Mouse (Mus musculus): Measurements from ENCODE around the gene Ptprg. TPM values are rescaled to one million over a fixed set of nuclear protein-coding genes. Genes with fewer than 3 reads are reported as not detected.

Gene Ptprg
- polyA plus RNA-seq, 1 experiment from 2014 or later: 15.8 TPM

- ATAC-seq (ENCODE audit: insufficient number of reproducible peaks, insufficient read depth, low FRiP score, low read depth): no peak
- Histone ChIP-seq H3K4me3 (ENCODE audit: control insufficient read depth in 1 of 2, insufficient read depth in 1 of 2, low read depth in 1 of 2, low read length in 2 of 2) (no peak overlapping the region), H3K27me3 (ENCODE audit: control insufficient read depth, insufficient read depth, low read length) (no peaks in the 10 kb centered on the region), H3K4me1 (ENCODE audit: control insufficient read depth in 2 of 2, insufficient read depth in 2 of 2, low read length in 2 of 2) (peaks cover 9 to 12% of the 10 kb centered on the region in 2 experiments), H3K4me2 (ENCODE audit: low read length) (no peak overlapping the region), H3K36me3 (ENCODE audit: control insufficient read depth, insufficient read depth, low read length) (no peaks in the 10 kb centered on the region), H3K27ac (replicated peaks in 1 of 2; ENCODE audit: control insufficient read depth in 1 of 2, insufficient read depth in 1 of 2, low read depth in 2 of 2, low read length in 2 of 2) (no peak overlapping the region), H3K9ac (ENCODE audit: low read length) (no peak overlapping the region), H3K9me3 (ENCODE audit: control insufficient read depth, low read length) (no peaks in the 10 kb centered on the region)
- WGBS: 35% methylated on average over 3 of the region's 3 CpGs
These were observed 114.4 kb downstream of the Ptprg start for GRCm38 (mm10) chr14:11667762-11668161.

GRCm38 (mm10) chr14:11670847-11671246 lies 117.5 kb downstream of the Ptprg start:
- H3K4me2 ChIP-seq (ENCODE audit: low read length): no peak overlapping the region
- no peak for ATAC-seq (ENCODE audit: insufficient number of reproducible peaks, insufficient read depth, low FRiP score, low read depth)
- no peak overlapping the region for H3K4me3 ChIP-seq (ENCODE audit: control insufficient read depth in 1 of 2, insufficient read depth in 1 of 2, low read depth in 1 of 2, low read length in 2 of 2)
- peaks cover 13 to 15% of the 10 kb centered on the region in 2 experiments for H3K4me1 ChIP-seq (ENCODE audit: control insufficient read depth in 2 of 2, insufficient read depth in 2 of 2, low read length in 2 of 2)
- no peak overlapping the region for H3K27ac ChIP-seq (replicated peaks in 1 of 2; ENCODE audit: control insufficient read depth in 1 of 2, insufficient read depth in 1 of 2, low read depth in 2 of 2, low read length in 2 of 2)
- no peaks in the 10 kb centered on the region for H3K9me3 ChIP-seq (ENCODE audit: control insufficient read depth, low read length)
- H3K36me3 ChIP-seq (ENCODE audit: control insufficient read depth, insufficient read depth, low read length): no peaks in the 10 kb centered on the region
- H3K27me3 ChIP-seq (ENCODE audit: control insufficient read depth, insufficient read depth, low read length): no peaks in the 10 kb centered on the region
- H3K9ac ChIP-seq (ENCODE audit: low read length): no peak overlapping the region
- WGBS: 29% methylated on average over 6 of the region's 6 CpGs

- no peaks in the 10 kb centered on the region for H3K36me3 ChIP-seq (ENCODE audit: control insufficient read depth, insufficient read depth, low read length)
- no peaks in the 10 kb centered on the region for H3K9me3 ChIP-seq (ENCODE audit: control insufficient read depth, low read length)
- no peaks in the 10 kb centered on the region for H3K27me3 ChIP-seq (ENCODE audit: control insufficient read depth, insufficient read depth, low read length)
- no peak for ATAC-seq (ENCODE audit: insufficient number of reproducible peaks, insufficient read depth, low FRiP score, low read depth)
- H3K9ac ChIP-seq (ENCODE audit: low read length): no peak overlapping the region
- 52% methylated on average over 3 of the region's 3 CpGs for WGBS
- no peak overlapping the region for H3K4me3 ChIP-seq (ENCODE audit: control insufficient read depth in 1 of 2, insufficient read depth in 1 of 2, low read depth in 1 of 2, low read length in 2 of 2)
- peaks cover 11 to 18% of the 10 kb centered on the region in 2 experiments for H3K4me1 ChIP-seq (ENCODE audit: control insufficient read depth in 2 of 2, insufficient read depth in 2 of 2, low read length in 2 of 2)
- 0 out of 4 replicates have a peak overlapping the region, but pooled peaks of 1 of the 2 experiments have one; percentile 6 for H3K27ac ChIP-seq (replicated peaks in 1 of 2; ENCODE audit: control insufficient read depth in 1 of 2, insufficient read depth in 1 of 2, low read depth in 2 of 2, low read length in 2 of 2)
- H3K4me2 ChIP-seq (ENCODE audit: low read length): no peak overlapping the region
These were observed 119.7 kb downstream of the Ptprg start for GRCm38 (mm10) chr14:11672981-11673547.

- 41% methylated on average over 4 of the region's 4 CpGs for WGBS
- no peak for ATAC-seq (ENCODE audit: insufficient number of reproducible peaks, insufficient read depth, low FRiP score, low read depth)
- H3K4me2 ChIP-seq (ENCODE audit: low read length): no peak overlapping the region
- no peaks in the 10 kb centered on the region for H3K36me3 ChIP-seq (ENCODE audit: control insufficient read depth, insufficient read depth, low read length)
- H3K4me3 ChIP-seq (ENCODE audit: control insufficient read depth in 1 of 2, insufficient read depth in 1 of 2, low read depth in 1 of 2, low read length in 2 of 2): no peak overlapping the region
- no peak overlapping the region for H3K9ac ChIP-seq (ENCODE audit: low read length)
- no peaks in the 10 kb centered on the region for H3K27me3 ChIP-seq (ENCODE audit: control insufficient read depth, insufficient read depth, low read length)
- peaks cover 13 to 43% of the 10 kb centered on the region in 2 experiments for H3K4me1 ChIP-seq (ENCODE audit: control insufficient read depth in 2 of 2, insufficient read depth in 2 of 2, low read length in 2 of 2)
- no peak overlapping the region for H3K27ac ChIP-seq (replicated peaks in 1 of 2; ENCODE audit: control insufficient read depth in 1 of 2, insufficient read depth in 1 of 2, low read depth in 2 of 2, low read length in 2 of 2)
- H3K9me3 ChIP-seq (ENCODE audit: control insufficient read depth, low read length): no peaks in the 10 kb centered on the region
These were observed 124.9 kb downstream of the Ptprg start for GRCm38 (mm10) chr14:11678201-11678600.

GRCm38 (mm10) chr14:11679741-11680140 lies 126.4 kb downstream of the Ptprg start:
- Histone ChIP-seq H3K27ac (replicated peaks in 1 of 2; ENCODE audit: control insufficient read depth in 1 of 2, insufficient read depth in 1 of 2, low read depth in 2 of 2, low read length in 2 of 2) (no peak overlapping the region), H3K27me3 (ENCODE audit: control insufficient read depth, insufficient read depth, low read length) (no peaks in the 10 kb centered on the region), H3K4me3 (ENCODE audit: control insufficient read depth in 1 of 2, insufficient read depth in 1 of 2, low read depth in 1 of 2, low read length in 2 of 2) (no peak overlapping the region), H3K9ac (ENCODE audit: low read length) (no peak overlapping the region), H3K4me1 (ENCODE audit: control insufficient read depth in 2 of 2, insufficient read depth in 2 of 2, low read length in 2 of 2) (peaks cover 15 to 52% of the 10 kb centered on the region in 2 experiments), H3K4me2 (ENCODE audit: low read length) (no peak overlapping the region), H3K9me3 (ENCODE audit: control insufficient read depth, low read length) (no peaks in the 10 kb centered on the region), H3K36me3 (ENCODE audit: control insufficient read depth, insufficient read depth, low read length) (no peaks in the 10 kb centered on the region)
- 68% methylated on average over 3 of the region's 3 CpGs for WGBS
- no peak for ATAC-seq (ENCODE audit: insufficient number of reproducible peaks, insufficient read depth, low FRiP score, low read depth)

GRCm38 (mm10) chr14:11680621-11681020 lies 127.3 kb downstream of the Ptprg start:
- no peak for ATAC-seq (ENCODE audit: insufficient number of reproducible peaks, insufficient read depth, low FRiP score, low read depth)
- H3K4me1 ChIP-seq (ENCODE audit: control insufficient read depth in 2 of 2, insufficient read depth in 2 of 2, low read length in 2 of 2): peaks cover 15 to 52% of the 10 kb centered on the region in 2 experiments
- no peak overlapping the region for H3K9ac ChIP-seq (ENCODE audit: low read length)
- no peaks in the 10 kb centered on the region for H3K36me3 ChIP-seq (ENCODE audit: control insufficient read depth, insufficient read depth, low read length)
- H3K9me3 ChIP-seq (ENCODE audit: control insufficient read depth, low read length): no peaks in the 10 kb centered on the region
- 74% methylated on average over 2 of the region's 2 CpGs for WGBS
- no peak overlapping the region for H3K4me3 ChIP-seq (ENCODE audit: control insufficient read depth in 1 of 2, insufficient read depth in 1 of 2, low read depth in 1 of 2, low read length in 2 of 2)
- H3K27ac ChIP-seq (replicated peaks in 1 of 2; ENCODE audit: control insufficient read depth in 1 of 2, insufficient read depth in 1 of 2, low read depth in 2 of 2, low read length in 2 of 2): no peak overlapping the region
- no peak overlapping the region for H3K4me2 ChIP-seq (ENCODE audit: low read length)
- no peaks in the 10 kb centered on the region for H3K27me3 ChIP-seq (ENCODE audit: control insufficient read depth, insufficient read depth, low read length)

GRCm38 (mm10) chr14:11682441-11682840 lies 129.1 kb downstream of the Ptprg start:
- Histone ChIP-seq H3K4me2 (ENCODE audit: low read length) (peak overlapping the region; percentile 29), H3K9me3 (ENCODE audit: control insufficient read depth, low read length) (no peaks in the 10 kb centered on the region), H3K4me3 (ENCODE audit: control insufficient read depth in 1 of 2, insufficient read depth in 1 of 2, low read depth in 1 of 2, low read length in 2 of 2) (no peak overlapping the region), H3K4me1 (ENCODE audit: control insufficient read depth in 2 of 2, insufficient read depth in 2 of 2, low read length in 2 of 2) (peaks cover 18 to 57% of the 10 kb centered on the region in 2 experiments), H3K9ac (ENCODE audit: low read length) (peak overlapping the region; percentile 7; the same call in 1 of the 2 replicates), H3K27me3 (ENCODE audit: control insufficient read depth, insufficient read depth, low read length) (no peaks in the 10 kb centered on the region), H3K36me3 (ENCODE audit: control insufficient read depth, insufficient read depth, low read length) (no peaks in the 10 kb centered on the region), H3K27ac (replicated peaks in 1 of 2; ENCODE audit: control insufficient read depth in 1 of 2, insufficient read depth in 1 of 2, low read depth in 2 of 2, low read length in 2 of 2) (peak overlapping the region; percentile 66 to 74)
- 0 out of 2 replicates have a peak, but pooled peaks have one; percentile 36 for ATAC-seq (ENCODE audit: insufficient number of reproducible peaks, insufficient read depth, low FRiP score, low read depth)
- WGBS: 22% methylated on average over 3 of the region's 3 CpGs
